Mouse (Mus musculus) spleen, postnatal 36 days (tissue): ENCODE measurements around the gene Mapkap1.

Source experiments
- DNase-seq, 2 experiments: peaks; one replicate each; pipeline ENCODE4 v3.0.0; 2022; ENCODE audit warnings: low spot score in 2 of 2, mixed read lengths in 1 of 2

Gene Mapkap1

GRCm38 (mm10) chr2:34406601-34407464, at the start of gene Mapkap1:
Gene Mapkap1 (plus strand): TSS chr2:34406771.
- DNase-seq, result peak; percentile 98

DNA sequence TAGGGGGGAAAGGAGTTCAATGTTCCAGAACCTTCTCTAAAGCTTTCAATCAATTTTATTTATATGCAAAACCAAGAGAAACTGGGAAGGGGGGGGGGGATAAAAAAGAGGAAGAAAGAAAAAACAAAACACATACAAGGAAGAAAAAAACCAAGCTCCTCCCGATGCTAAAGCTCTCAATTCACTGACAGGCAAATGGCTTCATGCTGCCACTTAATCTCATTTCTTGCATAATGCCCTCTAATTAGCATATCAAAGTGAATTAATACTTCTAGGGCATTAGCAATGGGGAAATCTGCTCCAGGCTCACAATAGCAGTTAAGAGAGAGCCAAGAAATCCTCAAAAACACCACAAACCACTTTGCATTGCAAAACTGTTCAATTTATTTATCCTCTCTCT, 42.9 kb upstream of the Mapkap1 start:
- DNase-seq, result no peak

- no peak for DNase-seq
Observed at GRCm38 (mm10) chr2:34367024-34367423, 39.5 kb upstream of the Mapkap1 start.

DNA sequence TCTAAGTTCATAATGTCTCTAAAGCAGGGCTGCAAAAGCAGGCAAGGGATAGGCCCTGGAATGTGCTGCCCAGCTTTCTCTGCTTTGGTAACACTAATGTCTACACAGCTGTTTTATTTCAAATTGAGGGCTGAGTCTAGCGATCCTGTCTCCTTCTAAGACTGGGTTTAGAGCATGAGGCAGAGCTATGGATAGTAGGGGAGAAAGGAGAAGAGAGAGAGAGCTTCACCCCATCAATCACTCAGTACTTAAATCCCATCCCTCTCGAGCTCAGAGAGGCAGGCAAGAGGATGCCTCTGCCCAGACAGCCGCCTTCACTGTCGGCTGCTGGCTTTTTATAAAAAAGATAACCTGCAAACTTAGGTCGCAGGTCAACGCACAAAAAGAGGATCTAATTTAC, 38.2 kb upstream of the Mapkap1 start:
- no peak for DNase-seq

GRCm38 (mm10) chr2:34370349-34370724, 36.2 kb upstream of the Mapkap1 start:
- no peak for DNase-seq

- peak; percentile 7 to 41 for DNase-seq
Observed at GRCm38 (mm10) chr2:34370725-34371440, 35.7 kb upstream of the Mapkap1 start.

DNA sequence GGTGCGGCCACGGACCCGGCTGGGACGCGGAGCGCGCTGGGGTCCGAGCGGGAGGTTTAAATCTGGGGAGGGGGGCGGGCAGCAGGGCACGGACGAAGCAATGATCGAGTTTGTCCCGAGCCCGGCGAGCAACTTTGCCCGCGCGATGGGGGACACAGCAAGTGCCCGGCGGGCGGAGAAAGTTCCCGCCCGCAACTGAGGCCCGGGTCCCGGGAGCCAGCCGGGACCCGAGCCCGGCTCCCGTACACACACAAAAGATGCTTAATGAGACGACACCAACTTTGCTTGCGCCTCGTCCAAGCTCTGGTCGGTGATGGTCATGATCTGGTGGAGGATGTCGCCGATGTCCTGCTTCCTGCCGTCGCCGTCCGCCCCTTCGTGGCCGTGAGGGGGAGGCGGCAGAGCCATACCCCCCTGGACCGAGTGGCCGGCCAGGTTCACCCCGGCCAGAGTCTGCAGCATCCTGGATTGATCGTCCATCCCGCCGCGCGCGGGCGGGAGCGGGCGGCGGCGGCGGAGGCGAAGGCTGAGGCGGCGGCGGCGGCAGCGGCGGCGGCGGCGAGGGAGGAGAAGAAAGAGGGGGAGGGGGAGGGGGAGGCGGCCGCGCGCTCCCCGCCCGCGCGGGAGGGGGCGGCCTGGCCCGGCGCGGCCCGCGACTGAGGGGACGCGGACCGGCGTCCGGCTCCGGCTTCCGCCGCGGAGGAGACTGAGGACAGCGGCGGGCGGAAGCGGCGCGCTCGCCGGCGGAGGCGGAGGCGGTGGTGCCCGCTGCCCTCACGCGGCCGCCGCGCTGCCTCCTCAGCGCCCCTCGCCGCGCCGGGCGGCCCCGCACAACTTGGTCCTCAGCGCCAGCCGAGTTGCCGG, 34.9 kb upstream of the Mapkap1 start:
- DNase-seq, result peak; percentile 33 to 54

DNA sequence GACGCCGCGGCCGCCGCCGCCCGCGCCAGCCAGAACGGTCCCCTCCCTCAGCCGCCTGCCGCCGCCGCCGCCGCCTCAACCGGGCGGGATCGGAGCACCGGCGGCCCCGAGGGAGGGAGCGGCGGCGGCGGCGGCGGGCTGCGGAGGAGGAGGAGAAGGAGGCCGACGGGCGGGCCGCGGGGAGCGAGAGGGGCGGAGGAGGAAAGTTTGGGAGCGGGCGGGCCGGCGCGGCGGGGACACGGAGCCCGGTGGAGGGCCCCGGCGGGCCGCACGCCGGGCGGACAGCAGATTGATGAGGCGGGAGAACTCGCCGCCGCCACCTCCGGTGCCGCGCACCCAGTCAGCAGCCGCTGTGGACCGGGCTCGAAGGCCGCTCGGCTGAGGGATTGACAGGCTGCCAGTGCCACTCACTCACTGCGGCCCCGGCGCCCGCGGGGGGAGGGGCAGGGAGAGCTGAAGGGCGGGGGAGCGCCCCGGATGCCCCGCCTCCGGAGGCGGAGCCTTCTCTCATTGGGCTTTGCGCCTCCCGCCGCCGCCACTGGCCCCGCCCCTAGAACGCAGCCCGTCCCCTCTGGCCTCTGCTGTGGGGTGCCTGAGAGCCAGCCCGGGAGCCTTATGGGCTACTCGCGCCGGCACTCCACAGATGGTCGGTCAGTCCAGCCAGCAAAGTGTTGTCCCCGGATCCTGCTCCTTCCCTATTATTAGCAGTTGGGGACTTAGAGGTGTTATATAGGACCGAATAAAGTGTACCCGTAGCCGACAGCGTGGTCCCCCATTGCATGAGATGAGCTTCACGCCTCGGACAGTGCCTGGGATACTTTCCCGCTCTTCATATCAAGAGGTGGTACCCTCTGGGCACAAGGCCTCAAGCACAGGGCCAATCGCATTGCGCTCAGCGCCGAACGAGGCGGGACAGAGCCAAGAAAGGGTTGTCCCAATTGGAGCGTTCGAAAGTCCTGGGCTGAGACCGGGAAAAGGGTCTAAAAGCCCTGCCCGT, 34.0 kb upstream of the Mapkap1 start, which contains the start of gene Pbx3:
Gene Pbx3 (minus strand): TSS at position 838 of the 997 bp plus-strand sequence.
- DNase-seq, result peak; percentile 95 to 97

GRCm38 (mm10) chr2:34373886-34374285, 32.7 kb upstream of the Mapkap1 start:
- no peak for DNase-seq

- no peak for DNase-seq
Observed at GRCm38 (mm10) chr2:34374349-34374748, 32.2 kb upstream of the Mapkap1 start.

DNA sequence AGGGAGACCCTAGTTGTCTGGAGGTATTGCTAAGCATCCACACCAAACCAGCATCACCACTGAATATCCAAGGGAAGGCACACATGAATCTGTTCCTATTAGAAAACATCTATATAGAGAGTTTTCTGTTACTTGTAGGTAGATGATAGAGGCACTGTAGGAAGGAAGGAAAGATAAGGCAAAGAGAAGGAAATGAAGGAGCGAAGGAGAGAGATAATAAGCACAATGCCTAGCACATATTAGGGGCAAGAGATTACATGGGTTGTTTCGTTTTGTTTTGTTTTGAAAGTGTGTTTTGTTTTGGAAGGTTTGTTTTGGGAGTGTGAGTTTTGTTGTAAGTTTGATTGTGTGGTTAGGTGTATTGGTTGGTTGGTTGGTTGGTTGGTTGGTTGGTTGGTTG, 27.6 kb upstream of the Mapkap1 start:
- no peak for DNase-seq

DNA sequence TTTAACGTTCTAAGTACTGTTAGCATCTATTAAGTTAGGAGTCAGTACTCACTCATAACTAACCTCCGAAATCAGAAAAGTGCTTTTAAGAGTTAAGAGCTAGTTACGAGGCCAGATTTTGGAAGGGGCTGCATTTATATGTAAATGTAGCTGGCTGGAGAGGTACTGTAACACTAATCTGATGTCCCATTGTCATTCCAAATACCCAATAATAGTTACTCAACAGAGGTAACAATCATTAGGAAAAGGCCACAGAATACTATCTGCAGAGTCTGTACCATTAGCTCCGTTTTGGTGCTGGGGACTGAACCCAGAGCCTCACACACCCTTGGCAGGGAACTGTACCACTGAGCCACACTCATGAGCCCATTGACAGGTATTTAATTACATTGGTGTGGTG, 7.0 kb upstream of the Mapkap1 start:
- DNase-seq, result no peak

GRCm38 (mm10) chr2:34407596-34407995, 1.0 kb downstream of the Mapkap1 start:
- DNase-seq, result no peak

DNA sequence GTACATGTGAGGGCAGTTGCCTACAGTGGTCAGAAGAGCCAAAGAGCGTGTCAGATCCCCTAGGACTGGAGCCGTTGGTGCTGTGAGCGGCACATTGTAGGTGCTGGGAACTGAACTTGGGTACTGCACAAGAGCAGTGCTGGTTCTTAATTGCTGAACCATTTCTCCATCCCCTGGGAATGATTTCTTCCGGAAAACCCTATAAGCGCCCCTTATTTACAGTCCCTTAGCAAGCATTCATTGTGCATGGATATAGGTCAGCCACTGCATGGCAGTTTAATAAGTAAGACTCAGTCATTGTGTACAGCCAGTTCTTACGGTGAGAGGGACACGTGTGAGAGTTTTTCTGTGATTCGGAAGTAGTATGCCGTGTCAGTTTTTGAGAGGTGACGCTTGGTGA, 1.8 kb downstream of the Mapkap1 start:
- DNase-seq, result no peak

GRCm38 (mm10) chr2:34409741-34410340, 3.3 kb downstream of the Mapkap1 start:
- no peak for DNase-seq

DNA sequence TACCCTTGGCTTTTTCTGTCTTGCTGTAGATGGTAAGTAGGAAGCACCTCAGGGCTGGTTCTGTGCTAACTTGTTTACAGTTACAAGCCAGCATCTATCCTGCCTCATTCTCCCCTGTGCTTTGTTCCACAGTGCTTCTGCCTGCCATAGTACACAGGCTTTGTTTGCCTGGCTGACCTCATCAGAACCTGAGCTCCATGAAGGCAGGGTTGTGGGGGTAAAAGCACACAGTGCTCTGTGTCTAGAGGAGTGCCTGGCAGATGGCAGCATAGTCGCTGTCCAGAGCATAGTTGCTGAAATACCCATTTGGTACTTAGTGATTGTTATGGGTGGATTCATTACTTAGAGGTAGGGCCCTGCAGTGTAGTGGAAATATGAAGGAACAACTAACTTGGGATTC, 13.7 kb downstream of the Mapkap1 start:
- DNase-seq, result no peak

DNA sequence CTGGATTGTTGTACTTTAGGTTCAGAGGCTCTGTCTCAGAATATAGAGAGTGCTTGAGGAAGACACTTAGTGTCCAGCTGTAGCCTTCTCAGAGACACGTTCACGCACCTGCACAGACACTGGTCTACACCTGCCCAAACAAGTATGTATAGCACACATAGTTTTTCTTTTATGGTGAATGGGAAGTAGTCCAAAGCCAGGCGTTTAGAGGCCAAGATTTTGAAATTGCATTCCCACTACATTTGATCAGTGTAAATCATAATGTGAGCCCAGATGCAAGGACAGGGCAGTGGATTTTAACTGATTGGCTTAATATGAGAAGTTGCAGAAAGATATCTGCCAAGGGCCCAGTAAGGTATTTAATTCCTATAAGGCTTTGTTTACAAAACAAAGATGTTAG, 17.6 kb downstream of the Mapkap1 start:
- DNase-seq, result no peak

- no peak for DNase-seq
Observed at GRCm38 (mm10) chr2:34425573-34426223, 19.1 kb downstream of the Mapkap1 start.

GRCm38 (mm10) chr2:34430663-34431062, 24.1 kb downstream of the Mapkap1 start:
- DNase-seq, result no peak
